Mouse (Mus musculus) kidney, embryonic 16.5 days (tissue): Measurements from ENCODE around the gene Nup54. TPM values are rescaled to one million over a fixed set of nuclear protein-coding genes. Genes with fewer than 3 reads are reported as not detected.

Experiments used
- ATAC-seq: fragments of 200-750 bp; cut with Nextera tagmentation; 2 replicates; pipeline ENCODE4 v1.8.0; 2017; ENCODE audit warnings: moderate TSS enrichment; ENCODE audit not compliant: low FRiP score, low TSS enrichment
- H3K27ac ChIP-seq: fragments of 300-500 bp; sonication (generic); 2 replicates; pipeline ENCODE4 v1.5.1; 2014; ENCODE audit warnings: low read length
- H3K27me3 ChIP-seq: fragments of 300-500 bp; sonication (generic); 2 replicates; pipeline ENCODE4 v1.6.1; 2014; ENCODE audit warnings: low read length, control low read depth, mixed read lengths; ENCODE audit not compliant: insufficient read depth
- H3K36me3 ChIP-seq: fragments of 300-500 bp; sonication (generic); 2 replicates; pipeline ENCODE4 v1.6.1; 2014; ENCODE audit warnings: low read length, control low read depth, mixed read lengths; ENCODE audit not compliant: insufficient read depth
- H3K4me1 ChIP-seq: fragments of 300-500 bp; sonication (generic); 2 replicates; pipeline ENCODE4 v1.6.1; 2014; ENCODE audit warnings: low read length, control low read depth, mixed read lengths; ENCODE audit not compliant: insufficient read depth
- H3K4me2 ChIP-seq: fragments of 300-500 bp; sonication (generic); replicated peaks from 2 replicates; pipeline ENCODE4 v1.6.1; 2014; ENCODE audit warnings: low read depth, low read length
- H3K4me3 ChIP-seq: fragments of 300-500 bp; sonication (generic); 2 replicates; pipeline ENCODE4 v1.5.1; 2014; ENCODE audit warnings: mild to moderate bottlenecking, low read length
- H3K9ac ChIP-seq: fragments of 300-500 bp; sonication (generic); replicated peaks from 2 replicates; pipeline ENCODE4 v1.6.1; 2014; ENCODE audit warnings: low read length
- H3K9me3 ChIP-seq: fragments of 300-500 bp; sonication (generic); 2 replicates; pipeline ENCODE4 v1.6.1; 2016; ENCODE audit warnings: low read length, control low read depth
- WGBS: fragments of 180-500 bp; shearing (Covaris S2); extraction: QIAGEN DNeasy Blood & Tissue Kit; methylation state at CpG from one replicate; pipeline ENCODE4 v1.1.7; 2014; 5-methylcytosine and 5-hydroxymethylcytosine counted together
- polyA plus RNA-seq: library from polyadenylated mRNA; unstranded; fragments of >200 nt; fragmentation: Nextera tagmentation; extraction: Ambion mirVana; gene quantifications from 2 replicates; pipeline ENCODE4 v1.2.1, GENCODE M21; 2015

Nup54 gene
- polyA plus RNA-seq, 1 experiment from 2014 or later = 54.1 TPM

DNA sequence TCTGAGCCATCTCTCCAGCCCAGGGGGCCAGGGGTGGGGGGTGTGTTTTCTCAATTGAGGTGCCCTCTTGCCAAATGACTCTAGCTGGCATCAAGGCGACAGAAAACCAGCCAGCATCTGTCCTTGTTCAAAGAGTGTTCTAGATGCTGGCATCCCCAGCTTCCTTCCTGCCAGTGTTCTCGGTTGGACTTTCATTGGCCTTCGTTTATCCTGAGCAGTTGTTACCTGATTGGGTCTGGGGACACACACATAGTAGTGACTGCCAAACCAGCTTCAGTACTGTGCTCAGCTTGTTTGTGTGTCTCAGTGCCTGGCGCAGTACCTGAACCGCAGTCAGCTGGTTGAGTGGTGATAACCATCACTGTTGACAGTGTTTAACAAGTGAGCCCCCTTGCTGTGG is 48.9 kb downstream of the Nup54 start:
- Histone ChIP-seq H3K4me2 (no peak overlapping the region), H3K9me3 (no peaks in the 10 kb centered on the region), H3K9ac (no peak overlapping the region), H3K4me3 (no peak overlapping the region), H3K36me3 (no peaks in the 10 kb centered on the region), H3K27me3 (peaks cover 18% of the 10 kb centered on the region), H3K4me1 (0 out of 2 replicates have a peak, but pooled peaks cover 2% of the 10 kb centered on the region), H3K27ac (no peak overlapping the region)
- ATAC-seq = 0 out of 2 replicates have a peak, but pooled peaks have one; percentile 13
- 83% methylated on average over 5 of the region's 5 CpGs for WGBS

DNA sequence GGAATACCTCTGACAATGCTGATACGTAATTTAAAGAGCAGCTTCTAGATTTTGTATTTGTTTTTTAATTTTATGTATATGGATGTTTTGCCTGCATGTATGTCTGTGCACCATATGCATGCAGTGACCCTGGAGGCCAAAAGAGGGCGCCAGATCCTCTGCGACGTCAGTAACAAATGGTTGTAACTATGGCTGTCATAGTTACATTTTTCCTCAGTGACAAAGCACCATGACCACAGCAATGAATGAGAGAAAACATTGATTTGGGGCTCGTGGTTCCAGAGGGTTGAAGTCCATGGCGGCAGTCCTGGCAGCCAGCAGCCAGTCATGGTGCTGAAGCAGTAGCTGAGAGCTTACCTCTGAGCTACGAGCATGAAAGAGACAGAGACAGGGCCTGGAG is 50.2 kb downstream of the Nup54 start:
- ATAC-seq = no peak
- H3K36me3 ChIP-seq = no peaks in the 10 kb centered on the region
- 56% methylated on average over 7 of the region's 7 CpGs for WGBS

DNA sequence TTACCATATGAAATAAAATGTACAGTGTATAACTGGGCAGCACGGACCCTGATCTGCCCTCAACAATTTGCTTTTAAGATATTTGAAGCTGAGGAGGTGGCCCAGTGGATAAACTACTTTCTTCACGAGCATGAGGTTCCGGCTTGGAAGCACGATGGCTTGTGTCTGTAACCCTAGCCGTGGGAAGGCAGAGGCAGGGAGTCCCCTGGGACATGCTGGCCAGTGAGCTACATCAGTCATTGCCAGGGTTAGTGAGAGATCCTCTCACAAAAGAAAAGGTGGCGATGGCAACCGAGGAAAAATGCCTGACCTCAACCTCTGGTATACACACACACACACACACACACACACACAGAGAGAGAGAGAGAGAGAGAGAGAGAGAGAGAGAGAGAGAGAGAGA is 51.3 kb downstream of the Nup54 start:
- 0 out of 2 replicates have a peak, but pooled peaks cover 2% of the 10 kb centered on the region for H3K4me1 ChIP-seq

More for the DNA sequence above, 50.2 kb downstream of the Nup54 start:
- Histone ChIP-seq H3K27ac (no peak overlapping the region), H3K4me2 (no peak overlapping the region), H3K9me3 (no peaks in the 10 kb centered on the region), H3K27me3 (peaks cover 8% of the 10 kb centered on the region), H3K4me1 (0 out of 2 replicates have a peak, but pooled peaks cover 2% of the 10 kb centered on the region), H3K9ac (no peak overlapping the region), H3K4me3 (no peak overlapping the region)

DNA sequence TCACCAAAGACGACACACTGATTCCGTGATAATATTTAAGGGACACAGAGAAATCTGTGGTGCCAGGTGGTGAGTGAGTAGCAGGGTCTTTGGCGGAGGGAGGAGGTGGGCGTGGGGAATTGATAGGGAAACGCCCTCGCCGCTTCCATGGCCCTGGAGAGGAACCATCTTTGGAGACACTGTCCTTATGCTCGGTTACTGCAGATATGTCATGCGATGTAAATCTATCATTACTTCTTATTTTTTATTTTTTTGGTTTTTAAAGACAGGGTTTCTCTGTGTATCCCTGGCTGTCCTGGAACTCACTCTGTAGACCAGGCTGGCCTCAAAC is 52.7 kb downstream of the Nup54 start:
- Histone ChIP-seq H3K27me3 (no peaks in the 10 kb centered on the region), H3K27ac (no peak overlapping the region), H3K36me3 (no peaks in the 10 kb centered on the region), H3K9me3 (no peaks in the 10 kb centered on the region), H3K4me2 (no peak overlapping the region), H3K4me1 (0 out of 2 replicates have a peak, but pooled peaks cover 2% of the 10 kb centered on the region), H3K9ac (no peak overlapping the region), H3K4me3 (no peak overlapping the region)
- ATAC-seq = no peak
- WGBS = 56% methylated on average over 9 of the region's 9 CpGs

More for the DNA sequence above, 51.3 kb downstream of the Nup54 start:
- ATAC-seq = no peak
- Histone ChIP-seq H3K27ac (no peak overlapping the region), H3K9me3 (no peaks in the 10 kb centered on the region), H3K4me3 (no peak overlapping the region), H3K9ac (no peak overlapping the region), H3K27me3 (no peaks in the 10 kb centered on the region), H3K36me3 (no peaks in the 10 kb centered on the region), H3K4me2 (no peak overlapping the region)
- WGBS = 26% methylated on average over 7 of the region's 7 CpGs

DNA sequence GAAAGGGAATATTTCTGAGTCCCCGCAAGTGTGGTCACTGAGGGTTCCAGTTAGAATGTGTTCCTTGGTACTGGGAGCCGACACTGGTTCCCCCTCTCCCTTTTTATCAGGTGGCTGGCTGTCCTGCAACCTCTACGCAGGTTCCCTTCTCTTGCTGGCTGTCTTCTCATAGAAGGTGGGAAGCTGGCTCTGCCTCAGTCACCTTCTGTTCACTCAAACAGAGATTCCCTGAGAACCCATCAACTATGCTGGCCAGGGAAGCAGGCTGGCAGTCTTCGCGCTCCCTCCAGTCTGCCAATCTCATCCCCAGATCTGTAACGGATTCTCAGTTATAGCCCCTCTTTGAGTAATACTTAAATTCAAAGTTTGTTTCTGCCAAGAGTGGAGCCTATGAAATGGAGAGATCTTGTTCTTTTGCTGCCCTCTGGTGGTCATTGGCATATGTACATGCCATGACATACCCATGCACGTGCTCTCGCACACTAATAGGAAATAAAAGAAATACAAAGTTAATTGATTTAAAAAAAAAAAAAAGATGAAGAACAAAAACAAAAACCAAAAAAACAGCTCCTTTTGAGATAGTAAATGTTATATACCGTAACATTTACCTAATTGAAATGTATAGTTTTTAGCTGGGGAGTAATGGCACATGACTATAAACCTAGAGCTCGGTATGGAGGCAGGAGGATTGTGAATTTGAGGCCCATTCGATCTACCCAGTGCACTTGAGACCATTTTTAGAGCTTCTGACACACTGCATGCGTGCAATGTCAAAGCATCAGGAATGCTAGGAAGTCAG is 53.3 kb downstream of the Nup54 start:
- Histone ChIP-seq H3K9ac (no peak overlapping the region), H3K27me3 (no peaks in the 10 kb centered on the region), H3K4me2 (no peak overlapping the region), H3K36me3 (no peaks in the 10 kb centered on the region), H3K27ac (no peak overlapping the region), H3K4me3 (no peak overlapping the region), H3K4me1 (peaks cover 6% of the 10 kb centered on the region; the same call in 1 of the 2 replicates), H3K9me3 (no peaks in the 10 kb centered on the region)
- peak; percentile 76; the same call in 1 of the 2 replicates for ATAC-seq
- 31% methylated on average over 12 of the region's 12 CpGs for WGBS

DNA sequence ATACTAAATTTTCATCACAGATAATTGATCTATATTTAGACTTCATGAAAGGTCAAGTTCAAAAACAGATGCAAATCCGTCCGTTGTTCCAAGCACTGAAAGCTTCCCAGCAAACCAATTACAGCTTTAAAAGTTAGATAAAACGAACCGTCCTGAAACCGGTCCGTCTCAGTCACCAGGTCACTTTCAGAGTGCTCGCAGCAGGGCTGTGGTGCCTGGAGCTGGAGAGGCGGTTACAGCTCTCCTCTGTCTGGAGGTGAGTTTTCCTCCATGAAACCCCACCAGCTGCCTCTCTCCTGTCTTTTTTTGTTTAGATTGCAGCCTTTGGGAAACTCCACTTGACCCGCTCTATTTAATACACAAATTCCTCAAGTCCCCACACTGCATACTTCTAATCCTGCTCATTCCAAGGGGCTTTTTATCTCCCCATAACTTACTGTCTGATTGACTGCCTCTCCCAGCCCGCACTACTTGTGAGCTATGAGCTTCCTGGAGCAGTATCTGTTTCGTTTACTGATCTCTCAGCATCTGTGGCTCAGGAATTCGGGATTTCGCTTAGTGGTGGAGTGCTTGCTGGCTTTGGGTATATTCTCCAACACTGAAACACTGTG is 58.1 kb downstream of the Nup54 start:
- H3K4me1 ChIP-seq = peaks cover 17% of the 10 kb centered on the region; the same call in 1 of the 2 replicates
- WGBS = 37% methylated on average over 13 of the region's 13 CpGs
- no peak overlapping the region for H3K9ac ChIP-seq
- peak overlapping the region; percentile 21; the same call in 1 of the 2 replicates for H3K4me2 ChIP-seq
- no peaks in the 10 kb centered on the region for H3K9me3 ChIP-seq
- no peaks in the 10 kb centered on the region for H3K27me3 ChIP-seq
- no peak overlapping the region for H3K27ac ChIP-seq
- H3K4me3 ChIP-seq = no peak overlapping the region
- no peaks in the 10 kb centered on the region for H3K36me3 ChIP-seq
- ATAC-seq = no peak

DNA sequence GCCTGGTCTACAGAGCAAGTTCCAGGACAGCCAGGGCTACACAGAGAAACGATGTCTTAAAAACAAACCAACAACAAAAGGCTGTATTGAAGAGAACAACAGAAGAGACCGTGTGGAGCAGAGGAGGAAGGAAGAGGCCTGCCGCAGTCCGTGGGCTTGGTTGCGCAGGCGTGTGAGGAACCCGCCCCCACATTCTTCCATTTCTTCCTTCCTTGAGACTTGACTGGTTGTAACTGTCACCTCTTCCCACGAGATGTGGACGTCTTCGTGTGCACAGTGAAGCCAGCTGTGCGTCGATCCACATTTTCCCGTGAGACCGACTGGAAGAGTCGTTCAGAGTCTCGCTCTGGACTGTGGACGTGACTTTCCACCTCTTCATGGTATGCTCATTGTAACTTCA is 59.7 kb downstream of the Nup54 start:
- Histone ChIP-seq H3K4me3 (0 out of 2 replicates have a peak overlapping the region, but pooled peaks have one; percentile 5), H3K27ac (peak overlapping the region; percentile 83), H3K9me3 (no peaks in the 10 kb centered on the region), H3K4me1 (peaks cover 24% of the 10 kb centered on the region; the same call in 1 of the 2 replicates), H3K36me3 (no peaks in the 10 kb centered on the region), H3K4me2 (peak overlapping the region; percentile 25; the same call in 1 of the 2 replicates), H3K9ac (no peak overlapping the region), H3K27me3 (no peaks in the 10 kb centered on the region)
- ATAC-seq = 0 out of 2 replicates have a peak, but pooled peaks have one; percentile 40
- 64% methylated on average over 17 of the region's 17 CpGs for WGBS

GRCm38 (mm10) chr5:92374721-92375142 is 60.3 kb downstream of the Nup54 start:
- H3K27ac ChIP-seq = peak overlapping the region; percentile 83
- H3K9me3 ChIP-seq = no peaks in the 10 kb centered on the region
- no peaks in the 10 kb centered on the region for H3K27me3 ChIP-seq
- H3K4me1 ChIP-seq = peaks cover 24% of the 10 kb centered on the region; the same call in 1 of the 2 replicates
- peak overlapping the region; percentile 25; the same call in 1 of the 2 replicates for H3K4me2 ChIP-seq
- H3K4me3 ChIP-seq = no peak overlapping the region
- no peak overlapping the region for H3K9ac ChIP-seq
- peak; percentile 72; the same call in 1 of the 2 replicates for ATAC-seq
- H3K36me3 ChIP-seq = no peaks in the 10 kb centered on the region
- WGBS = 29% methylated on average over 6 of the region's 6 CpGs

DNA sequence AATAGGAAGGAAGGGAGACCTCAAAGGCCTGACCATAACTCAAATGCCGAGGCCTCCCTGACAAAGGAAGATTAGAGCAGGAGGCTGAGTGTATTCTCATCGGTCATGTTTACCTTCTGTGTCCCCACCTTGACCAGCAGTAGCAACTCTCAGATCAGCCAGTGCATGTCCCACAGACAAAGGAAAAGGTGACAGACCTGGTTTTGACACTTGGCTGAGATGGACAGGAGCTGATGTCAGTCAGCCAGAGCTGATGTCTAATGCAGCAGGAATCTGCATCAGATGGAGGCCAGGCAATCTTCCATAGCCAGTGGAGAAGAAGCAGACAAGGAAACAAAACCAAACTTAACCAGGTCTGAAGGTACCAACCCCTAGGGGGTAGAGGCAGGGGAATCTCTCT is 62.4 kb downstream of the Nup54 start:
- Histone ChIP-seq H3K36me3 (no peaks in the 10 kb centered on the region), H3K9me3 (no peaks in the 10 kb centered on the region), H3K9ac (no peak overlapping the region), H3K27ac (no peak overlapping the region), H3K4me3 (no peak overlapping the region), H3K4me2 (no peak overlapping the region), H3K4me1 (peaks cover 24% of the 10 kb centered on the region; the same call in 1 of the 2 replicates), H3K27me3 (no peaks in the 10 kb centered on the region)
- WGBS = 36% methylated on average over 2 of the region's 2 CpGs
- ATAC-seq = no peak
